Mouse (Mus musculus): ENCODE data around the gene Eps15l1. TPM values are rescaled to one million over a fixed set of nuclear protein-coding genes. Genes with fewer than 3 reads are reported as not detected.

Gene Eps15l1
- total RNA-seq, 1 experiment from 2014 or later: 64.2 TPM

Small RNA genes lying within 50 kb of the gene (microRNA-seq; reads per million reads assigned to microRNA genes)
- 1.4 reads per million in 2 experiments for gene Mir7068

Other genes with a start within 250 kb of the Eps15l1 start
- gene Hsh2d, start 231.8 kb downstream of the Eps15l1 start, total RNA-seq (2021): not detected in 2 replicates
- 0.64 TPM in 1 of 2 replicates, not detected in the other for gene Cib3, start 208.6 kb downstream of the Eps15l1 start, total RNA-seq (2021)
- gene Gm11034, start 207.8 kb downstream of the Eps15l1 start, total RNA-seq (2021): not detected in 2 replicates
- 66.8 and 70.4 TPM in 2 replicates for gene Fam32a, start 201.7 kb downstream of the Eps15l1 start, total RNA-seq (2021)
- gene Ap1m1, start 181.4 kb downstream of the Eps15l1 start, total RNA-seq (2021): 66.7 and 68.8 TPM in 2 replicates
- 19.3 and 27.3 TPM in 2 replicates for gene Gm10282, start 116.2 kb downstream of the Eps15l1 start, total RNA-seq (2021)
- 37.5 and 38.2 TPM in 2 replicates for gene Klf2, start 102.4 kb downstream of the Eps15l1 start, total RNA-seq (2021)
- 2.4 and 3.6 TPM in 2 replicates for gene Calr3, start 22.4 kb upstream of the Eps15l1 start, total RNA-seq (2021)
- gene 1700030K09Rik, start 22.4 kb upstream of the Eps15l1 start, total RNA-seq (2021): 9.1 and 10.6 TPM in 2 replicates
- 59.1 and 76.4 TPM in 2 replicates for gene Cherp, start 53.8 kb upstream of the Eps15l1 start, total RNA-seq (2021)
- 36.2 and 37.2 TPM in 2 replicates for gene Slc35e1, start 71.2 kb upstream of the Eps15l1 start, total RNA-seq (2021)
- 9.2 and 10.0 TPM in 2 replicates for gene Med26, start 126.8 kb upstream of the Eps15l1 start, total RNA-seq (2021)
- gene Smim7, start 149.6 kb upstream of the Eps15l1 start, total RNA-seq (2021): 103 and 131 TPM in 2 replicates
- 7.5 and 11.7 TPM in 2 replicates for gene Tmem38a, start 150.6 kb upstream of the Eps15l1 start, total RNA-seq (2021)
- 0.21 and 0.33 TPM in 2 replicates for gene Nwd1, start 225.3 kb upstream of the Eps15l1 start, total RNA-seq (2021)